Mouse (Mus musculus) embryonic facial prominence, embryonic 15.5 days (tissue): ENCODE measurements around the gene Zswim5. TPM values are rescaled to one million over a fixed set of nuclear protein-coding genes. Genes with fewer than 3 reads are reported as not detected.
"Not testable (repeated sequence)": the region's sequence is repeated elsewhere in the genome, so short reads cannot be mapped to it uniquely, and the experiment has no call there.

Experiments used
- ATAC-seq: fragments of 200-750 bp; cut with Nextera tagmentation; 2 replicates; pipeline ENCODE4 v1.8.0; 2017; ENCODE audit warnings: low read depth, moderate TSS enrichment; ENCODE audit not compliant: insufficient number of reproducible peaks, low FRiP score, low TSS enrichment
- H3K27ac ChIP-seq: fragments of 300-500 bp; sonication (generic); replicated peaks from 2 replicates; pipeline ENCODE4 v1.5.1; 2015; ENCODE audit warnings: mild to moderate bottlenecking, inconsistent platforms
- H3K27me3 ChIP-seq: fragments of 300-500 bp; sonication (generic); 2 replicates; pipeline ENCODE4 v1.6.1; 2015; ENCODE audit warnings: inconsistent platforms
- H3K36me3 ChIP-seq: fragments of 300-500 bp; sonication (generic); 2 replicates; pipeline ENCODE4 v1.6.1; 2015; ENCODE audit warnings: mild to moderate bottlenecking, inconsistent platforms
- H3K4me1 ChIP-seq: fragments of 300-500 bp; sonication (generic); 2 replicates; pipeline ENCODE4 v1.6.1; 2015; ENCODE audit warnings: inconsistent platforms
- H3K4me2 ChIP-seq: fragments of 300-500 bp; sonication (generic); replicated peaks from 2 replicates; pipeline ENCODE4 v1.6.1; 2015; ENCODE audit warnings: mild to moderate bottlenecking, inconsistent platforms
- H3K4me3 ChIP-seq: fragments of 300-500 bp; sonication (generic); replicated peaks from 2 replicates; pipeline ENCODE4 v1.5.1; 2015; ENCODE audit warnings: mild to moderate bottlenecking, inconsistent platforms
- H3K9ac ChIP-seq: fragments of 300-500 bp; sonication (generic); 2 replicates; pipeline ENCODE4 v1.6.1; 2015; ENCODE audit warnings: inconsistent platforms
- H3K9me3 ChIP-seq: fragments of 300-500 bp; sonication (generic); replicated peaks from 2 replicates; pipeline ENCODE4 v1.6.1; 2016; ENCODE audit warnings: inconsistent platforms
- WGBS: fragments of 180-500 bp; shearing (Covaris S2); methylation state at CpG from one replicate; pipeline ENCODE4 v1.1.7; 2015; 5-methylcytosine and 5-hydroxymethylcytosine counted together
- polyA plus RNA-seq: library from polyadenylated mRNA; unstranded; fragments of >200 nt; fragmentation: Nextera tagmentation; extraction: Ambion mirVana; gene quantifications from 2 replicates; pipeline ENCODE4 v1.2.1, GENCODE M21; 2015

Zswim5 gene
- 0.35 and 0.45 TPM in 2 replicates for polyA plus RNA-seq

DNA sequence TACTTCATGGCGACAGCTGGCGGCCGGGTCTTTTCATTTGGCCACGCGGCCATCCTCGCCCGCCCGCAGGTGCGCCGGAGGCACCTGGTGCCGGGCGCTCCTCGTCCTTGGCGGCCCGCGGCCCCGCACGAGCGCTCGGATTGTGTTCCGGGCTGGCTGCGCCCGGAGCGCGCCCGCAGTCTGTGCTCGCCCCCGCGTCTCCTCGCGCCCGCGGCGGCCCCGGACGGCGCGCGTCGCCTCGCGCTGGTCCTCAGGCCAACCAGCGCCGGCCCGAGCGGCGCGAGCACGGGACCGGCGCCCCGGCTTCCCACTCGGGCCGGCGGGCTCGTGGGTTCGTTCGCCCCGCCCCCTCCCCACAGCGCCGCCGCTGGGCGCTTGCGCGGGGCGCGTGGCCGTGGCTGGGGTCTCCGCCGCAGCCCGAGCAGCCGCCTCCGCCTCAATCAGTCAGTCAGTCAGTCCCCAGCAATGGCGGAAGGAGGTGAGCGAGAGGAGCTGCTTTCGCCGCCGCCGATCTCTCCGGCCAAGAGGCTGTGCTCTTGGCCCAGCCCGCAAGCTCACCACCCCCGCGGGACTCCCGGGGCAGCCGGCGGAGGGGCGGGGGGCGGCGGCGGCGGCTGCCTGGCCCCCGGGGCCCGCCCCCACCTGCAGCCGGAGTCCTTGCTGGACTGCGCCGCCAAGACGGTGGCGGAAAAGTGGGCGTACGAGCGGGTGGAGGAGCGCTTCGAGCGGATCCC lies at the start of gene Zswim5:
Gene Zswim5 (plus strand): TSS at position 382 of the 734 bp plus-strand sequence.
- H3K27me3 ChIP-seq, result peaks cover 19% of the 10 kb centered on the region
- no peak within 1 kb of the TSS for H3K27ac ChIP-seq
- peak within 1 kb of the TSS; percentile 40 for H3K9ac ChIP-seq
- no peaks in the 10 kb centered on the region for H3K36me3 ChIP-seq
- no peaks in the 10 kb centered on the region for H3K9me3 ChIP-seq
- H3K4me3 ChIP-seq, result peak within 1 kb of the TSS; percentile 76
- ATAC-seq, result peak; percentile 92
- under 1% methylated on average over 89 of the region's 104 CpGs for WGBS
- peaks cover 11% of the 10 kb centered on the region; the same call in 1 of the 2 replicates for H3K4me1 ChIP-seq
- peak within 1 kb of the TSS; percentile 98 for H3K4me2 ChIP-seq

DNA sequence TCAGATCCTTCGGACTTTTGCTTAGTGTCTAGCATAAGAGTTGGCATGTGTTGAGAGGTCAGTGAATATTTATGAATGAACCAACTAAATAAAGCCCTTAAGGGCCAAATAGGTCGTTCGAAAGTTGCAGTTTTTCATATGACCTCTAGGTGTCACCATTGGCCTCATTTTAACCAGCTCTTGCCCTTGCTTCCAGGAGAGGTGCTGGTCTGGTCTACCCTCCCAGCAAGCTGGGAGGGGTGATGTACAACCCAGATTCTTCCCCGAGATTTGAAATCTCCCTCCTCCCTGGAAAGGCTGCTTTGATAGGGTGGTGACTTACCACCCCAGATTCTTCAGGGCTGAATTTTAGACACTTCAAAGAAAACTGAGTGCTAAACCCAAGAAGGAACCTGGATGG lies 49.4 kb upstream of the Zswim5 start:
- no peak for ATAC-seq
- under 1% methylated on average over 4 of the region's 4 CpGs for WGBS
- Histone ChIP-seq H3K27ac (no peak overlapping the region), H3K36me3 (no peaks in the 10 kb centered on the region), H3K4me3 (no peak overlapping the region), H3K9ac (no peak overlapping the region), H3K27me3 (no peaks in the 10 kb centered on the region), H3K4me2 (no peak overlapping the region), H3K4me1 (peaks cover 9% of the 10 kb centered on the region), H3K9me3 (no peaks in the 10 kb centered on the region)

- Histone ChIP-seq H3K27me3 (no peaks in the 10 kb centered on the region), H3K36me3 (no peaks in the 10 kb centered on the region), H3K4me3 (no peak overlapping the region), H3K4me2 (no peak overlapping the region), H3K9me3 (no peaks in the 10 kb centered on the region), H3K27ac (no peak overlapping the region), H3K9ac (no peak overlapping the region), H3K4me1 (peaks cover 4% of the 10 kb centered on the region)
- ATAC-seq, result no peak
- WGBS, result 63% methylated on average over 6 of the region's 6 CpGs
These were observed 47.7 kb upstream of the Zswim5 start for GRCm38 (mm10) chr4:116829364-116830069.

DNA sequence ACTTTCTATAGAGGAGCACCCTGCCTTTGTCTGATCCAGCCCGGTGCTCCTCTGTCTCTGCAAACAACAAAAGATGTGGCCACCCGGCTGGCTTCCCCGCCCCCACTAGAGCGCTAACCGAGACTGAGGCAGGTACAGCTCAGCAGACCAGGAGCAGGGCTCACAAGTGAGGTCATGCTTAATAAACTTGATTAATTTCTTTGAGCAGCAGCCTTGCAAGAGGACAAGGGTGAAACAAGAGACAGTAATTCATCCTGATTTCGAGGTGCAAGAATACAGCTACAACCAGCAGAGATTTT lies 47.2 kb upstream of the Zswim5 start:
- H3K4me2 ChIP-seq, result no peak overlapping the region
- H3K4me3 ChIP-seq, result no peak overlapping the region
- H3K9me3 ChIP-seq, result no peaks in the 10 kb centered on the region
- no peaks in the 10 kb centered on the region for H3K36me3 ChIP-seq
- WGBS, result 17% methylated on average over 6 of the region's 6 CpGs
- H3K27me3 ChIP-seq, result no peaks in the 10 kb centered on the region
- no peak overlapping the region for H3K27ac ChIP-seq
- no peak overlapping the region for H3K9ac ChIP-seq
- peaks cover 3% of the 10 kb centered on the region for H3K4me1 ChIP-seq
- no peak for ATAC-seq

GRCm38 (mm10) chr4:116838999-116839398 lies 38.2 kb upstream of the Zswim5 start:
- Histone ChIP-seq H3K9ac (no peak overlapping the region), H3K27ac (no peak overlapping the region), H3K36me3 (no peaks in the 10 kb centered on the region), H3K27me3 (0 out of 2 replicates have a peak, but pooled peaks cover 6% of the 10 kb centered on the region), H3K9me3 (no peaks in the 10 kb centered on the region), H3K4me3 (no peak overlapping the region), H3K4me1 (no peaks in the 10 kb centered on the region), H3K4me2 (no peak overlapping the region)
- WGBS, result 21% methylated on average over 2 of the region's 2 CpGs
- no peak for ATAC-seq

DNA sequence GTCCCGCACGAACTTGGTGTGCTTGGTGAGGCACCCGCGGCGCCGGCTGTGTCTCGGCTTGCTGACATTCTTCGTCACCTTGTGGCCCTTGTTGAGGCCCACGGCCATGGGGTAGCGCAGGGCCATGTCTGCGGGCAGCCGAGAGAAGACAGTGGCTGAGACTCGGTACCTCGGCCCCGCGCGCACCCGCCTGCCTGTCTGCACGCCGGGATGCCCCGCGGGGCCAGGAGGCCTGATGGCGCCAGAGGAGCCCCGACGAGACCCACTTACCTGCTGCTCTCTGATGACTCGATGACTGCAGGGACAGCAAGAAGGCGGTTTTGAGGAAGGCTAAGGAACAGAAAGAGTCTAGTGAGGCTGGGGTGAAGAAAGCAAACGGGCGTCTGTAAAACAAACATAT lies 37.1 kb upstream of the Zswim5 start:
- peak overlapping the region; percentile 30; the same call in 1 of the 2 replicates for H3K4me2 ChIP-seq
- ATAC-seq, H3K27ac ChIP-seq, H3K27me3 ChIP-seq, H3K9me3 ChIP-seq, H3K4me3 ChIP-seq, H3K9ac ChIP-seq, H3K4me1 ChIP-seq, H3K36me3 ChIP-seq: not testable (repeated sequence)
- 22% methylated on average over 23 of the region's 29 CpGs for WGBS

DNA sequence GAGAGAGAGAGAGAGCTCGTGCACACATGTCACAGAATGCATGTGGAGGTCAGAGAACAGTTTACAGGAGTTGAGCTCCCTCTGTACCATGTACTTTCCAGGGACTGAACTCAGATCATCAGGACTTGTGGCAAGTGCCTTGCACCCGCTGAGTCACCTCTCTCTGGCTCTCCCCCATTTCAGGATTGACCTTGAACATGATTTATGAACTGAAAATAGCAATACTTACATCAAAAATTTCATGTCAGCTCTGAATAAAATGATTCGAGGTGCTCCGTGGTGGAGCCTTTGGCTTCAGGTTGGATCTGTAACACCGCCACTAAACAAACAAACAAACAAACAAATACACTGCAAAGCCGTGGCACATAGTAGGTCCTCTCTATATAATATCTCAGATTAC lies 36.3 kb upstream of the Zswim5 start:
- no peaks in the 10 kb centered on the region for H3K4me1 ChIP-seq
- H3K9me3 ChIP-seq, result no peaks in the 10 kb centered on the region
- no peak for ATAC-seq
- WGBS, result 81% methylated on average over 6 of the region's 6 CpGs
- no peak overlapping the region for H3K4me2 ChIP-seq
- H3K27me3 ChIP-seq, result 0 out of 2 replicates have a peak, but pooled peaks cover 6% of the 10 kb centered on the region
- H3K36me3 ChIP-seq, result no peaks in the 10 kb centered on the region
- no peak overlapping the region for H3K4me3 ChIP-seq
- H3K9ac ChIP-seq, result no peak overlapping the region
- no peak overlapping the region for H3K27ac ChIP-seq

DNA sequence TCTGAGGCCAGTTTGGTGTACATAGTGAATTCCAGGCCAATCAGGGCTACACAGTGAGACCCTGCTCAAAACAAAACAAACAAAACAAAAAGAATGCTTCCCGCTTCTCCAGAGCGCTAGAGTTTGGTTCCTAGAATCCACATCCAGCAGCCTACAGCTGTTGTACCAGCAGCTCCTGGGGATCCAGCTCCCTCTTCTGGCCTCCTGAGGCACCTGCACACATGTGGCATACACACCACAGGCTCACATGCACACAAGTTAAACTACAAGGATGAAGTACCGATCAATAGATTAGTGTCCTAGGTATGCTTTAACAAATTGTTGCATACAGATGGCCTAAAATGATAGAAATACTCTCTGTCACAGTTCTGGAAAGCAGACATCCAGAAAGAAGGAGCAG lies 32.9 kb upstream of the Zswim5 start:
- Histone ChIP-seq H3K36me3 (no peaks in the 10 kb centered on the region), H3K9ac (no peak overlapping the region), H3K4me1 (no peaks in the 10 kb centered on the region), H3K27ac (no peak overlapping the region), H3K4me2 (no peak overlapping the region), H3K4me3 (no peak overlapping the region), H3K9me3 (no peaks in the 10 kb centered on the region), H3K27me3 (0 out of 2 replicates have a peak, but pooled peaks cover 4% of the 10 kb centered on the region)
- no peak for ATAC-seq
- WGBS, result 97% methylated on average over 3 of the region's 3 CpGs

GRCm38 (mm10) chr4:116849901-116850300 lies 27.3 kb upstream of the Zswim5 start:
- 63% methylated on average over 3 of the region's 3 CpGs for WGBS
- no peak for ATAC-seq

GRCm38 (mm10) chr4:116854286-116854685 lies 22.9 kb upstream of the Zswim5 start:
- no peak overlapping the region for H3K27ac ChIP-seq
- H3K4me3 ChIP-seq, result no peak overlapping the region
- H3K4me2 ChIP-seq, result no peak overlapping the region
- H3K27me3 ChIP-seq, result no peaks in the 10 kb centered on the region
- H3K36me3 ChIP-seq, result no peaks in the 10 kb centered on the region
- no peaks in the 10 kb centered on the region for H3K9me3 ChIP-seq
- no peaks in the 10 kb centered on the region for H3K4me1 ChIP-seq
- ATAC-seq, result no peak
- no peak overlapping the region for H3K9ac ChIP-seq
- 24% methylated on average over 2 of the region's 2 CpGs for WGBS

More at GRCm38 (mm10) chr4:116849901-116850300, 27.3 kb upstream of the Zswim5 start:
- Histone ChIP-seq H3K9me3 (no peaks in the 10 kb centered on the region), H3K4me2 (no peak overlapping the region), H3K27ac (no peak overlapping the region), H3K4me3 (no peak overlapping the region), H3K9ac (no peak overlapping the region), H3K27me3 (no peaks in the 10 kb centered on the region), H3K36me3 (no peaks in the 10 kb centered on the region), H3K4me1 (no peaks in the 10 kb centered on the region)

DNA sequence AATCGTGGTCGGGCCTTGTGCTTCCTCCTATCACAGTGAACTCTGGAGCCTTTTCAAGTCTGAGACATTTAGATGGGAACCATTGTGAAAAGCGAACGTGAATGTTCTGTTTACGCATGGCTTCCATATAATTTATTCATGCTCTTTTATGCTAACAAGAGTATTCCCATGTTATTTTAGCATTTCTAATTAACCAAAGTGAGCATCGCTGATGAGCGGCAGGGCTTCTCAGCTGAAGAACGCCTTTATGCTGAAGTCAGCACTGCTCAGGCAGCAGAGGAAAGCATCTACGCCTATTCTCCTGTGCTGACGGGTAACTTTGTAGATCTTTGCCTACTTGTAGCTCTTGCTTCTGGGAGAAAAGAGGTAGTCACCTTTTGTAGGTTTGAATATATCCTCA lies 20.0 kb upstream of the Zswim5 start:
- Histone ChIP-seq H3K4me1 (no peaks in the 10 kb centered on the region), H3K4me2 (no peak overlapping the region), H3K9ac (no peak overlapping the region), H3K27me3 (no peaks in the 10 kb centered on the region), H3K9me3 (no peaks in the 10 kb centered on the region), H3K4me3 (no peak overlapping the region), H3K36me3 (no peaks in the 10 kb centered on the region), H3K27ac (no peak overlapping the region)
- WGBS, result 81% methylated on average over 10 of the region's 10 CpGs
- ATAC-seq, result no peak
